Mouse (Mus musculus): ENCODE data around the gene Thra. TPM values are rescaled to one million over a fixed set of nuclear protein-coding genes. Genes with fewer than 3 reads are reported as not detected.
"Not testable (repeated sequence)": the region's sequence is repeated elsewhere in the genome, so short reads cannot be mapped to it uniquely, and the experiment has no call there.

Thra gene
- total RNA-seq (2021), result 100 to 1,000 TPM; 123 to 130 TPM
- long read RNA-seq, experiment 1, transcript Thra-201 (10 exons, 2,452 nt), result major isoform, 5 of 33 reads
- long read RNA-seq, experiment 1, partial matches to known transcripts, result 11 of 33 reads
- long read RNA-seq, experiment 1, other reads (novel, unspliced or antisense), result 17 of 33 reads
- long read RNA-seq, experiment 2, partial matches to known transcripts, result 14 of 34 reads
- long read RNA-seq, experiment 2, other reads (novel, unspliced or antisense), result 16 of 34 reads

DNA sequence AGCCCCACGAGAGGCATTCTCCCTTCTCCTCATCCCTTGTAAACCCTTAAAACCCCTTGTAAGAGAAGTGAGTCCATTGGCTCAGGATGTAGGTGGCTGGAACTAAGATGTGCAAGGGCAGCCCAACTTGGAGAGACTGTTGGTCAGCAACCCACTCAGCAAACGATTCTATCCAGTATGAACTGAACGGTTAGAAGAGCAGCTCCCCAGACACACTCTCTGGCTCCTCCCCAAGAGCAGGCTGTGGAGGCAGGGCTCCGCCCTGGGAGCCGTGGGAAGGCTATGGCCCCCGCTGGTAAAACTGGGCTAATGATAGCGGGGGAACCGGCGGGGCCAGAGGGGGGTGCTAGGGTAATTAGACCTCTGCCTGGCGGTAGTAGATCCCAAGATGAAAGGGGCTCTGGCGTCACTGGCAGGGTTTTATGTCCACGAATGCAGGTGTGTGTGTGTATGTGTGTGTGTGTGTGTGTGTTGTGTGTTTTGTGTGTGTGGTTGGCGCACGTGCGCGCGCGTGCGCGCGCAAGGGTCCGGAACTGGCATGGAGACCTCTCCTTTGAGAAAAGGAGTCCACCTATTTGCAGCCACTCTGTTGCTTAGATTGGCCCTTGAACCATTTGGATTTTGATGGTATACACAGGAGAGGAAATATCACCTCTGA is at the start of gene Thra:
Thra (plus strand) TSS at position 246 of the 658 bp plus-strand sequence.
- DNase-seq, result peak; percentile 81 to 86
- intact Hi-C loops (cut with DNase I), result loop anchor here (1.0 to 2.0 kb wide), 2 partner anchors 14 kb away; no protein-coding TSS in a partner anchor

- DNase-seq, result no peak
- intact Hi-C loops (cut with DNase I), result no loop called here
These were observed 47.2 kb upstream of the Thra start for GRCm38 (mm10) chr11:98693201-98693600.

GRCm38 (mm10) chr11:98693746-98694145 is 46.7 kb upstream of the Thra start:
- intact Hi-C loops (cut with DNase I), result no loop called here
- DNase-seq, result no peak

DNA sequence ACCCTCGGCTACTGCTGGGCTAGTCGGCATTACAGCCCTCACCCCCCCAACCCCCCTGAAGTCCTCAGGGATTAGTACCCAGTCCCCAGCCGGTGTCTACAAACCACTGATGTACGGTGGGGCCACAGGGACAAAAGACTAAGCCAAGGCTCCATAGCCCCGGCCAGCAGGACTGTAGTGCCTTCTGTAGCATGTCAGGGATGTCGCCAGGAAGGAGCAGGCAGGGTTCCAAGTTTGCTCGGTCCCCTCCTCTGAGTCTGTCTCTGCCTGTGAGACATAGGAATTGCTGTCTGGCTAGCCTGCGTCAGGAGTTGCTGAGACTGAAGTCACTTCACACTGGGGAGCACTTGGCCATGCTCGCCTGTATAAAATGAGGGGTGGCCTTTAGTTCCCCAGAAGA is 46.1 kb upstream of the Thra start:
- intact Hi-C loops (cut with DNase I), result no loop called here

DNA sequence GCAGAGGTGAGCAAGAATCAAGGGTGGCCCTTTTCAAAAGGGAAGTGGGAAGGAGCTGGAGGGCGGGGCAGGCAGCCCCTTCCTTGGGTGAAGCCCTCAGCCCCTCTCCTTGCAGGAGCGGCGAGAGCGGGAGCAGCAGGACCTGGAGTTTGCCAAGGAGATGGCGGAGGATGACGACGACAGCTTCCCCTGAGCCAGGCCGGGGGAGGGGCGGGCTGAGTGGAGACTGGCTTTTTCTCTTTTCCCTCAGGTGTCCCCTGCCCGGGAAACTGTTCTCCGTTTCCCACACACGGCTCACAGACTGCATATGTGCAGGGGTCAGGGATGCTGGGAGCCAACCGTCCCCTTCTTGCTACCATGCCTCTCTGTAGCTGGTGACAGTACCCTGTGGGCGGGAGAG is 45.0 kb upstream of the Thra start:
- DNase-seq, result no peak
- intact Hi-C loops (cut with DNase I), result no loop called here

More for the DNA sequence above, 46.1 kb upstream of the Thra start:
- no peak for DNase-seq

- no peak for DNase-seq
- intact Hi-C loops (cut with DNase I), result no loop called here
These were observed 43.8 kb upstream of the Thra start for GRCm38 (mm10) chr11:98696454-98697216.

GRCm38 (mm10) chr11:98697225-98697624 is 43.2 kb upstream of the Thra start:
- intact Hi-C loops (cut with DNase I), result no loop called here
- DNase-seq, result no peak

- intact Hi-C loops (cut with DNase I), result no loop called here
- no peak for DNase-seq
These were observed 41.4 kb upstream of the Thra start for GRCm38 (mm10) chr11:98698849-98699640.

DNA sequence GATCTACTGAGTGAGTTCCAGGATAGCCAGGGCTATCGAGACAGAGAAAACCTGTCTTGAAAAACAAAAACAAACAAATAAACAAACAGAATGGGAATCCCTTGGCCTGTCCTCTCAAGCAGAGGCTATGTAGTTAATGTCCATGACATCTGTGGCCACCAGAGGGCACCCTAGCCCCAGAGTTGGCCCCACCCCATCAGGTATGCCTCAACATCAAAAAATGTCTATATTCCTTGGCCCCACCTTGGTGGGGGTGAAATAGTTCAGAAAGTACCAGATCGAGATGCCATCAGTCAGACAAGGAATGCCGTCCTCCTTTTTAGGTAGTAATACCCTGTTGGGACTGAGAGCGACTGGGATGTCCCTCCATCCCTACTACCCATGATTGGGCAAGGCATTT is 40.5 kb upstream of the Thra start:
- DNase-seq, result peak; percentile 85 to 89
- intact Hi-C loops (cut with DNase I), result loop anchor here (1.0 to 2.0 kb wide), 3 partner anchors 88 to 209 kb away; no protein-coding TSS in a partner anchor

- intact Hi-C loops (cut with DNase I), result loop anchor here (2.0 kb wide), 2 partner anchors 128 to 208 kb away; no protein-coding TSS in a partner anchor
- DNase-seq, result no peak
These were observed 39.2 kb upstream of the Thra start, which contains the start of gene Csf3 for GRCm38 (mm10) chr11:98701213-98701670. Gene Csf3 (plus strand): TSS chr11:98701263.

DNA sequence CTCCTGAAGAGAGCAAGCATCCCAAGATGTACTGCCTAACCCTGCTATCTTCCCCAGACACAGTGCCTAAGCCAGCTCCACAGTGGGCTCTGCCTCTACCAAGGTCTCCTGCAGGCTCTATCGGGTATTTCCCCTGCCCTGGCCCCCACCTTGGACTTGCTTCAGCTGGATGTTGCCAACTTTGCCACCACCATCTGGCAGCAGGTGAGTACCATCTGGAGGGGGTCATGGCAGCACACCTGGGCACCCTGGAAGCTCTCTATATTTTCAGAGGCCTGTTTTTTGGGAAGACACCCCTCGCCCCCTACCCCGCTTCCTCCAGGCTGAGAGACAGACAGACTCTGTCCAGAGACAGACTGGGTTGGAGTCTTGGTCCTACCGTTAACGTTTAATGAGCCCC is 38.1 kb upstream of the Thra start:
- intact Hi-C loops (cut with DNase I), result no loop called here
- no peak for DNase-seq

- intact Hi-C loops (cut with DNase I), result no loop called here
- no peak for DNase-seq
These were observed 35.4 kb upstream of the Thra start for GRCm38 (mm10) chr11:98705021-98705420.

DNA sequence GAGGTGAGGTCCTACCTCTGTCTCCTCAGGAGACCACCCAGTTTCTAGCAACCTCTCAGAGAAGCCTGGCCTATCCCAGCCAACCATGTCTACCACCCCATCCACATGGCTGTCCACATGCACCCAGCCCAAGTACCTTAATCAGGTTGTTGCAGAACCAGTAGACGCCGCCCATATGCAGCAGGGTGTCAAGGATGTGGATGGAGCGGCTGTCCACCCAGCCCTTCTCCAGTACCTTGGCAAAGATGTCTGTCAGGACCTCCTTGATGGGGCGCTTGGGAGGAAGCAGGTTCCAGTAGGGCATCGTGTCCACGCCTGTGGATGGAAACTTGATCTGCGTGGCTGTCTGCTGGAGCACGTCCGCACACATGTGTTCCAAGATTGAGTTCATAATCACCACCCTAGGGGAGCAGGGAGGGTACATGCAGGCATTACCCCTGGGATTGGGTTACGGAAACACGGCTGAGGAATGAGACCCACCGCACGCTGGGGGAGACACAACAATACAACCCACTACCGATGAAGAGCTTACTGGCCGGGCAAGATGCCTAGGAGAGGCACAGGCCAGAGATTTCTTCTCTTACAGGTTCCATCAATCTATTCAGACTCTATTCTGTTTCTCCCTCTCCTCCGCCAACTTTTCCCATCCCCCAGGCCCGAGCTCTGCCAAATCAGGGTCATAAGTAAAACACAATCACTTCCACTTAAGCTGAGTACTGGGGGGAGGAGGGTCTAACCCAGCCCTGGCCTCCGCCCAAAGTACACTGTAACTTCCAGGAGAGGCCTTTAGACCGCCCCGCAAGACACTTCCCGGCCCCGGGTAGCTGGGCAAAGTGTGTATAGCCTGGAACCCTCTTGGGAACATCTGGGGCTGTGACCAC is 32.8 kb upstream of the Thra start:
- intact Hi-C loops (cut with DNase I), result no loop called here
- peak; percentile 70 to 78 for DNase-seq

- DNase-seq, result peak; percentile 43 to 47
- intact Hi-C loops (cut with DNase I), result no loop called here
These were observed 32.0 kb upstream of the Thra start for GRCm38 (mm10) chr11:98708282-98708956.

DNA sequence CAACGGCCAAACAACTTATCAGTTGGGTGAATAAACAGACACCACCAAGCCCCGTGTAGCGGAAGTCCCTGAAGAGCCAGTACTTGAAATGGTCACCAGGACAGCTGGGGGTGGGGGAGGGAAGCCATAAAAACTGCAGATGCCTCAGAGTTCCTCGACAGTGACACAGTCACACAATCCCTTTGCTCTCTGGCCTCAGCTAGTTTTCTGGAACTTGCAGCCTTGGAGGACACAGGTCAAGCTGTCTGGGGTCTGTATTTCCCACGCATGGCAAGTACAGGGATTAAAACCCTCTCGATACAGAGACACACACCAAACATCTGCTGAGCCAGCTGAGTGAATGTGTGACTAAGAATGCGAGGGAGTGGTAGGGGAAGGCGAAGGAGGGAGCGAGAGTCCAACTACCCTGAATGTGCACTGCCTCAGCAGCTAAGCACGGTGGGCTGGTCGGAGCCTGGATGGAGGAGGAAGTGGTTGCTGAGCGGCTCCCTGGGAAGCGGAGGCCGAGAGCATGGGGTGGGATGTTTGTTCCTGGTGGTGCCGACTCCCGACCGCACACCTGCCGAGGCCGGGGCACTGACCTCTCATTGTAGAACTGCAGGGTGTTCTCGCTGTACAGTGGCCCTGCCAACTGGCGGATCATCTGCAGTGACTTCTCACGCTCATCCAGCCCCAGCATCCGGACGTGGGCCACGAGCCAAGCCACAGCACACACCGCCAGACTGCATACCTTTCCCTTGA is 31.3 kb upstream of the Thra start:
- DNase-seq, result peak; percentile 55 to 57
- intact Hi-C loops (cut with DNase I), result no loop called here

GRCm38 (mm10) chr11:98710416-98711045 is 29.9 kb upstream of the Thra start:
- peak; percentile 88 to 92 for DNase-seq
- intact Hi-C loops (cut with DNase I), result no loop called here

- intact Hi-C loops (cut with DNase I), result no loop called here
- DNase-seq, result no peak
These were observed 29.4 kb upstream of the Thra start for GRCm38 (mm10) chr11:98711046-98711434.

GRCm38 (mm10) chr11:98712009-98712408 is 28.4 kb upstream of the Thra start:
- DNase-seq; intact Hi-C loops (cut with DNase I): not testable (repeated sequence)
